Mouse (Mus musculus) CH12.LX (cell line): ENCODE results near the gene Grm2.

Experiments
- CTCF ChIP-seq, 2 experiments: IDR thresholded peaks in 1 of 2; conservative IDR thresholded peaks in 1 of 2; 2 replicates each; pipeline ENCODE4 v1.5.1; 2011 to 2012; ENCODE audit warnings: low read depth in 2 of 2, low read length in 2 of 2, improper control_type of control experiment in 1 of 2, inconsistent platforms in 1 of 2, mild to moderate bottlenecking in 1 of 2, moderate library complexity in 1 of 2
- EP300 ChIP-seq: IDR thresholded peaks from 2 replicates; pipeline ENCODE4 v1.6.1; 2011; ENCODE audit warnings: low read length, improper control_type of control experiment
- POLR2A ChIP-seq: IDR thresholded peaks from 2 replicates; pipeline ENCODE4 v1.6.1; 2011; ENCODE audit warnings: low read depth, mild to moderate bottlenecking, improper control_type of control experiment, low read length
- RCOR1 ChIP-seq: conservative IDR thresholded peaks from 2 replicates; pipeline ENCODE4 v1.6.1; 2012; ENCODE audit warnings: low read depth, mild to moderate bottlenecking, inconsistent platforms, low read length, improper control_type of control experiment

- no peak for TF ChIP-seq POLR2A
- TF ChIP-seq EP300, result no peak
- TF ChIP-seq CTCF (conservative IDR thresholded peaks at IDR 0.05 in 1 of 2, IDR thresholded peaks at IDR 0.05 in 1 of 2; ENCODE audit: low read depth in 2 of 2, low read length in 2 of 2), result peak; percentile 76 to 94
- TF ChIP-seq RCOR1, result no peak
Observed at GRCm38 (mm10) chr9:106600546-106600945, 55.3 kb downstream of the Grm2 start.
